Mouse (Mus musculus): Measurements from ENCODE around the gene Slc13a1. TPM values are rescaled to one million over a fixed set of nuclear protein-coding genes. Genes with fewer than 3 reads are reported as not detected.
"Not testable (repeated sequence)": the region's sequence is repeated elsewhere in the genome, so short reads cannot be mapped to it uniquely, and the experiment has no call there.

The Slc13a1 gene
- total RNA-seq (2014; rRNA removed; ENCODE audit: low replicate concordance) (not detected in 2 replicates), polyA plus RNA-seq (2015; fragmentation: Nextera tagmentation; extraction: Ambion mirVana) (0.04 TPM in 1 of 2 replicates, not detected in the other)

- Histone ChIP-seq H3K27ac (ENCODE audit: low read depth) (no peak within 1 kb of the TSS), H3K9ac (replicated peaks; ENCODE audit: low read depth, low read length) (no peak within 1 kb of the TSS)
- ATAC-seq (ENCODE audit: insufficient read depth, low read depth), result no peak
These were observed at the start of gene Slc13a1 for GRCm38 (mm10) chr6:24167734-24168327. TSS of gene Slc13a1 (minus strand) at chr6:24168092.

GRCm38 (mm10) chr6:24207866-24208265 is 40.0 kb upstream of the Slc13a1 start:
- no peak for TF ChIP-seq CTCF (IDR thresholded peaks at IDR 0.05; ENCODE audit: low read depth)
- no peak for TF ChIP-seq EP300 (IDR thresholded peaks at IDR 0.05; ENCODE audit: low read depth)
- DNase-seq (ENCODE audit: low spot score), result no peak
- H3K27me3 ChIP-seq (ENCODE audit: control insufficient read depth, insufficient read depth, low read length), result no peaks in the 10 kb centered on the region
- H3K4me2 ChIP-seq (ENCODE audit: low read depth, low read length), result no peak overlapping the region
- H3K9me3 ChIP-seq (replicated peaks; ENCODE audit: control insufficient read depth, low read length), result no peaks in the 10 kb centered on the region
- H3K36me3 ChIP-seq (replicated peaks; ENCODE audit: control insufficient read depth, insufficient read depth, low read length), result no peaks in the 10 kb centered on the region
- 56% methylated on average over 3 of the region's 3 CpGs for WGBS
- no peak overlapping the region for H3K4me3 ChIP-seq (ENCODE audit: low read depth, low read length)
- H3K4me1 ChIP-seq (ENCODE audit: control insufficient read depth, insufficient read depth), result no peaks in the 10 kb centered on the region
- ATAC-seq (ENCODE audit: insufficient read depth, low read depth), result no peak
- no peak overlapping the region for H3K27ac ChIP-seq (ENCODE audit: low read depth)
- H3K9ac ChIP-seq (replicated peaks; ENCODE audit: low read depth, low read length), result no peak overlapping the region

More at GRCm38 (mm10) chr6:24167734-24168327, at the start of gene Slc13a1:
- Histone ChIP-seq H3K4me3 (ENCODE audit: low read depth, low read length) (no peak within 1 kb of the TSS), H3K9me3 (replicated peaks; ENCODE audit: control insufficient read depth, low read length) (no peaks in the 10 kb centered on the region), H3K4me2 (ENCODE audit: low read depth, low read length) (no peak within 1 kb of the TSS), H3K4me1 (ENCODE audit: control insufficient read depth, insufficient read depth) (no peaks in the 10 kb centered on the region), H3K36me3 (replicated peaks; ENCODE audit: control insufficient read depth, insufficient read depth, low read length) (no peaks in the 10 kb centered on the region), H3K27me3 (ENCODE audit: control insufficient read depth, insufficient read depth, low read length) (no peaks in the 10 kb centered on the region)
- no peak for DNase-seq (ENCODE audit: low spot score)
- 86% methylated on average over 5 of the region's 5 CpGs for WGBS
- no peak for TF ChIP-seq CTCF (IDR thresholded peaks at IDR 0.05; ENCODE audit: low read depth)
- TF ChIP-seq EP300 (IDR thresholded peaks at IDR 0.05; ENCODE audit: low read depth), result no peak

- Histone ChIP-seq H3K4me1 (ENCODE audit: control insufficient read depth, insufficient read depth) (no peaks in the 10 kb centered on the region), H3K4me2 (ENCODE audit: low read depth, low read length) (no peak overlapping the region), H3K27ac (ENCODE audit: low read depth) (no peak overlapping the region), H3K36me3 (replicated peaks; ENCODE audit: control insufficient read depth, insufficient read depth, low read length) (no peaks in the 10 kb centered on the region), H3K9me3 (replicated peaks; ENCODE audit: control insufficient read depth, low read length) (no peaks in the 10 kb centered on the region), H3K27me3 (ENCODE audit: control insufficient read depth, insufficient read depth, low read length) (no peaks in the 10 kb centered on the region), H3K4me3 (ENCODE audit: low read depth, low read length) (no peak overlapping the region), H3K9ac (replicated peaks; ENCODE audit: low read depth, low read length) (no peak overlapping the region)
- 63% methylated on average over 6 of the region's 6 CpGs for WGBS
- no peak for ATAC-seq (ENCODE audit: insufficient read depth, low read depth)
- TF ChIP-seq EP300 (IDR thresholded peaks at IDR 0.05; ENCODE audit: low read depth) (no peak), CTCF (IDR thresholded peaks at IDR 0.05; ENCODE audit: low read depth) (no peak)
- DNase-seq (ENCODE audit: low spot score), result no peak
These were observed 34.3 kb upstream of the Slc13a1 start for GRCm38 (mm10) chr6:24202226-24202625.

- no peak for ATAC-seq (ENCODE audit: insufficient read depth, low read depth)
- Histone ChIP-seq H3K9ac (replicated peaks; ENCODE audit: low read depth, low read length) (no peak overlapping the region), H3K4me3 (ENCODE audit: low read depth, low read length) (no peak overlapping the region), H3K36me3 (replicated peaks; ENCODE audit: control insufficient read depth, insufficient read depth, low read length) (no peaks in the 10 kb centered on the region), H3K4me2 (ENCODE audit: low read depth, low read length) (no peak overlapping the region), H3K9me3 (replicated peaks; ENCODE audit: control insufficient read depth, low read length) (no peaks in the 10 kb centered on the region), H3K27me3 (ENCODE audit: control insufficient read depth, insufficient read depth, low read length) (no peaks in the 10 kb centered on the region), H3K27ac (ENCODE audit: low read depth) (no peak overlapping the region), H3K4me1 (ENCODE audit: control insufficient read depth, insufficient read depth) (no peaks in the 10 kb centered on the region)
- no peak for DNase-seq (ENCODE audit: low spot score)
- 80% methylated on average over 12 of the region's 12 CpGs for WGBS
- TF ChIP-seq EP300 (IDR thresholded peaks at IDR 0.05; ENCODE audit: low read depth) (no peak), CTCF (IDR thresholded peaks at IDR 0.05; ENCODE audit: low read depth) (no peak)
These were observed 33.0 kb upstream of the Slc13a1 start for GRCm38 (mm10) chr6:24200644-24201484.

- H3K4me2 ChIP-seq (ENCODE audit: low read depth, low read length); H3K9ac ChIP-seq (replicated peaks; ENCODE audit: low read depth, low read length); H3K4me3 ChIP-seq (ENCODE audit: low read depth, low read length); H3K27me3 ChIP-seq (ENCODE audit: control insufficient read depth, insufficient read depth, low read length); DNase-seq (ENCODE audit: low spot score); ATAC-seq (ENCODE audit: insufficient read depth, low read depth); H3K27ac ChIP-seq (ENCODE audit: low read depth); H3K4me1 ChIP-seq (ENCODE audit: control insufficient read depth, insufficient read depth); H3K9me3 ChIP-seq (replicated peaks; ENCODE audit: control insufficient read depth, low read length); H3K36me3 ChIP-seq (replicated peaks; ENCODE audit: control insufficient read depth, insufficient read depth, low read length): not testable (repeated sequence)
- 80% methylated on average over 10 of the region's 10 CpGs for whole genome bisulfite sequencing
These were observed 29.8 kb upstream of the Slc13a1 start for GRCm38 (mm10) chr6:24197501-24198195.

GRCm38 (mm10) chr6:24196406-24196805 is 28.5 kb upstream of the Slc13a1 start:
- H3K36me3 ChIP-seq (replicated peaks; ENCODE audit: control insufficient read depth, insufficient read depth, low read length); H3K9me3 ChIP-seq (replicated peaks; ENCODE audit: control insufficient read depth, low read length); H3K4me3 ChIP-seq (ENCODE audit: low read depth, low read length); H3K27me3 ChIP-seq (ENCODE audit: control insufficient read depth, insufficient read depth, low read length); ATAC-seq (ENCODE audit: insufficient read depth, low read depth); H3K27ac ChIP-seq (ENCODE audit: low read depth); H3K9ac ChIP-seq (replicated peaks; ENCODE audit: low read depth, low read length); DNase-seq (ENCODE audit: low spot score); H3K4me1 ChIP-seq (ENCODE audit: control insufficient read depth, insufficient read depth); H3K4me2 ChIP-seq (ENCODE audit: low read depth, low read length): not testable (repeated sequence)
- WGBS, result 62% methylated on average over 5 of the region's 5 CpGs
